Mouse (Mus musculus) liver, adult 2 months (tissue): ENCODE results near the gene Auts2.

ENCODE experiments used
- CTCF ChIP-seq: fragments of 200-500 bp; IDR thresholded peaks from 2 replicates; pipeline ENCODE4 v1.5.1; 2011; ENCODE audit warnings: low read depth, low read length, control low read depth
- POLR2A ChIP-seq: fragments of 200-500 bp; IDR thresholded peaks from 2 replicates; pipeline ENCODE4 v1.6.1; 2011; ENCODE audit warnings: low read length, control low read depth; ENCODE audit not compliant: insufficient read depth; ENCODE audit errors: extremely low read depth

GRCm38 (mm10) chr5:132075942-132076341 lies 467.2 kb downstream of the Auts2 start:
- TF ChIP-seq CTCF (no peak), POLR2A (no peak)
